Mouse (Mus musculus) adrenal gland, adult (tissue): ENCODE results near the gene Camk1g.

Experiments
- DNase-seq, 2 experiments: peaks; one replicate each; pipeline ENCODE4 v3.0.0; 2022 to 2023; ENCODE audit warnings: low spot score in 1 of 2; ENCODE audit not compliant: inconsistent age in 2 of 2

Camk1g gene

DNA sequence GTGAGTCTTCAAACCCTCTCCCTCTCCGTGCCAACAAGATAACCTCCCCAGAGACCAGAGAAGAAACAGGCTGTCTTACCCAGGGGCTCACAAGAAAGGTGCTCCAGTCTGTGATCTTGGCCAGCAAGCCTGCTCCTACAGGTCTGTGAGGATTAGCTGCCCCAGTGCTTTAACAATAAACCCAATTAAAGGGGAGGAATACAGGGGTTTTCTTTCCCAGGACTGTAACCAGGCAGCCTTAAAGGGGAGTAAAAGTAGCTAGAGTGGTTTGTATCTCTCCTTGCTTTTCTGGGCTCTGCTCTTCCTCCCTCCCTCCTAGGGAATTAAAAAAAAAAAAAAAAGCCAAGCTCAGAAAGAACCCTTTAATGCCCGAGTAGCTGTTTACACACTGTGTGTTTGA, at the start of gene Camk1g:
Camk1g (minus strand) TSS at position 203 of the 400 bp plus-strand sequence.
- DNase-seq: no peak

DNA sequence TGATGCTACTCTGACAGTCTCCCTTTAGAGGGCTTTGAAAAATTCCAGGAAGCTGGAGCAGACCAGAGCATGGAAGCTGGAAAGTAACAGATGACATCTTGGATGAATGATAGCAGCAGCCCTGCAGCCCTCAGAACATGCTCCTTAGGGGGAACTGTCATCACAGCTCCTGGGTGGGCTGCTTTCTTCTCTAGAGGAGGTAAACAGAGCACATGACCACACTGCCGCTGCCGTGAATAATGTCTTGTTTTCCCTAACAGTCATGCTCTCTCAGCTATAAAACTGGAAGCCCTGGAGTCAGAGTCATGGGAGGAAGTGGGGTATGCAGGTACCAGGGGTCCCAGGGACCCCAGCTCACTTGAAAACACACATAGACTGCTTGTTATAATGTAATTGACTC, 49.1 kb upstream of the Camk1g start:
- no peak for DNase-seq

DNA sequence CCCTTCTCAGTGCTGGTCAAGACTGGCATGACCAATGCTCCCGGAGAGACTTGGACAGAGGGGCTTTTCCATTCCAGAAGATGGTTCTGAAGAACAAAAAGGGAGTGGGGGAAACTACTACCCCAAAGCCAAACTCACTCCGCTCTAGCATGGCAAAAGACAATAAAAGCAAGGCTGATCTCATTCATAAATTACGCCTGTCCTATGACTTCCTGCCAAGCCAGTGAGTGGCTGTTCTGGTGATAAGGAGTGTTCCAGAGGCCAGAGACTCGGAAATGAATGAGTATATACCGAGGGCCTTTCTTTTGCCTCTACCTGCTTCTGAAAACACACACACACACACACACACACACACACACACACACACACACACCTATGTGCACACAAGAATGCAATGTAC, 48.6 kb upstream of the Camk1g start:
- DNase-seq: peak; percentile 17 to 52

DNA sequence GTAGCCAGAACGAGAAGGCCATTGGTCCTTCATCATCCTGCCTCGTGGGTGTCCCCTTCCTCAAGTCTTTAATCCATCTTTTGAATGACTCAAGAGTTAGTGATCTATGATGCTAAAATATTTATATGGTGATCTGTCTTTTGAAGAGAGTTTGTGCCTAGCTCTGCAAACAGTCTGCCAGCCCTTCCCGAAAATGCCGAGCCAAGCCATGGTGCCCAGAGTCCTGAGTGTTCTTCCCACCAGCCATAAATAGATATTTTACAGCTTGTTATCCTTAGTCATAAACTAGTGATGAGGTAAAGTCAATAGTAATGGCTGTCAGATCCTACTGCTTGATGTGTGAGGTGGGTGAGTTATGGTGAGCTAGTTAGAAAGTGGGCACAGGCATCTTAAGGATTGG, 44.0 kb upstream of the Camk1g start:
- no peak for DNase-seq

DNA sequence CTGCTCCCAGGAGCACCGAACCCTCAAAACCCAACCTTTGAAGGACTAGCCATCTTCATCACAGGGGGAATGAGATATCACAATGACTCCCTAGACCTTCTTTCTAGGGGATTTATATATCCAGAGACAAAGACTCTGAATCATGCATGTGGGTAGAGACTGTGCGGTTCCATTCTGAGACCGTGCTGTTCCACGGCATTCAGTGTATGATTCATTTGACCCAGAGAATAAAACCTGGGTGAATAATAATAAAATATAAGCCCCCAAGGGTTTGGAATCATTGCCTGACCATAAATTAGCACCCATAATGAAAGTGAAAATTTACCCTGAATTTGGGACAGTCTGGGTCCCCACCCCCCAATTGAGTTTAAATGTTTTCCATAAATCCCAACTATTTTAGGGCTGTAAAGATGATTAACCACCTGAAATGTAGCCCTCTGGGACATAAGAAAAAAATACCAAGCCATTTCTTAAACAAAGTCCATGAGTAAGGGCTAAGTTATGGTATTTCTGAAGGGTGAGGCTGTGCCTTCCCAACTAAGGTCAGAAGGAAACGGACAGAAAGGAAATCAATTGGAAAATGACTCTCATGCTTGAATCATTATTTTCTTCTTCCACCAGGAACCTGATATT, 43.4 kb upstream of the Camk1g start:
- DNase-seq: no peak

DNA sequence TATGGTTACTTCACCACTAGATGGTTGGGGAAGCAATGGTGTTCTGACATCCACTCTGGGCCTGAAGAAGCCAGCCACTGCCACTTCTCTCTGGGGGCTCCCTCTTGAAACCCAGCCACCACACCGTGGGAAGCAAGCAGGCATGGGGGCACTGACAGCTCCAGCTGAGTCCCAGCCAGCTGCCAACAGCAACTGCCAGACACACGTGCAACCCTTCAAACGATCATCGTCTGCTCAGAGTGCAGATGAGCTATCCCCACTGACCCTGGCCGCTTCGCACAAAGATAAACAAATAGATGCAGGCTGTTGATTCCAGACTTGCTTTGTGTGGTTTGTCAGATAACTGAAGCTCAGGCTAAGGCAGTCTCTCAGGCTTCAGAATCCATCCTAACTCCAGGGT, 37.4 kb upstream of the Camk1g start:
- DNase-seq: no peak

DNA sequence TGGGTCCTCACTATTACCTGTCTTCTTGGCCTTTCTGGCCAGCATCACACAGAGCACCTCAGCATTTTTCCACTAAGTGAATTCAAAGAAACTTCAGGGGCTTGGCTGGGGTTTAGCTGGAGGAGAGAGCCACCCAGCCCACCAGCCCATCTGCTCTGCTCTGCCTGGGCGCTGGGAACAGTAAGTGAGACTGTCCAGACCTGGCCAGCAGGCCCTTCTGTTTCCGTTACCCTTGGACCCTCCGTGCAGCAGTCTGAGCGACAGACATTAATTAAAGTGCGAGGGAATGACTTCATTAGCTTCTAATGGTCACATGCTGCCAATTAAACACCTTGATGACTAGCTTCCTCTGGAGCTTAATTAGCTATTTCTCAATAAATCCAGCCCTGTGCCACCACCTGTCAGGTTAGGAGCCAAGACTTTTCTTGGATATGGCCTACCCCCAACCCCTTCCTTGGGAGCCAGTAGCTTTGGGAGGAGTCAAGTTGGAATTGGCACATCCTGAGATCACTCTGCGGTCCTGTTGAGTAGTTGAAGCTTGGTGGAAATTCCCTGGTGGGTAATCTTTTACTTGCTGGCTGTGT, 36.1 kb upstream of the Camk1g start:
- DNase-seq: no peak

DNA sequence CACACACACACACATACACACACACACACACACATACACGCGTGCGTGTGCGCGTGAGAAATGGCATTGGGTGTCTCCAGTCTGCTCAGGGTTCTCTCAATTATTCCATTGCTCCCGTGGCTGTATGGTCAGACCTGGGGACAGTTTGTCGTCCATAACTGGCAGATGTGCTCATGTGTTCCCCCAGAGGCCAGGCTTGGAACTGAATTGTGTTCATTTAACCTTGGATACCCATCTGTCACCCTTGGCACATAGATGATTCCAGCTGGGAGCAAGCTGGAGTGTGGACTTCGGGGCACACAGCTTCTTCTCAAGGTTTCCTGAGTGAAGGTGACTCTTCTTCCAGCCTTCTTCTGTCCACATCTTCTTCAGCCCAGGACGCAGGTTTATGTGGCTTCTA, 31.6 kb upstream of the Camk1g start:
- DNase-seq: no peak

DNA sequence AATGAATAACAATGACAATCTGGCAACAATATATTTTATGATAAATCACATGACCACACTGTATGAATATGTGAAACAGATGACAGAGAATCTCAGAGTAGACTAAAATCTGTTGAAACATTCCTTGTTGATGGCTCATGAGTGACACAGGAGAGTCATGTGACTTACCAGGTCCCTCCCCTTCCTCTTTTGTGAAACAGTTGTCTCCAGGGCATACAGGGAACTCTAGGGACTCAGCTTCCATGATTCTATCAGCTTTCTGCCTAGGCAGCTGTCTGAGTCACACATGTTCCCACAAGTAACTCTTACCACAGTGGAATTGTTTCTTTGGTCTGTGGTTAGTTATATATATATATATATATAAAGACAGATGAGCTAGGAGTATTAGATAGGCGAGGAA, 30.2 kb upstream of the Camk1g start:
- DNase-seq: no peak

DNA sequence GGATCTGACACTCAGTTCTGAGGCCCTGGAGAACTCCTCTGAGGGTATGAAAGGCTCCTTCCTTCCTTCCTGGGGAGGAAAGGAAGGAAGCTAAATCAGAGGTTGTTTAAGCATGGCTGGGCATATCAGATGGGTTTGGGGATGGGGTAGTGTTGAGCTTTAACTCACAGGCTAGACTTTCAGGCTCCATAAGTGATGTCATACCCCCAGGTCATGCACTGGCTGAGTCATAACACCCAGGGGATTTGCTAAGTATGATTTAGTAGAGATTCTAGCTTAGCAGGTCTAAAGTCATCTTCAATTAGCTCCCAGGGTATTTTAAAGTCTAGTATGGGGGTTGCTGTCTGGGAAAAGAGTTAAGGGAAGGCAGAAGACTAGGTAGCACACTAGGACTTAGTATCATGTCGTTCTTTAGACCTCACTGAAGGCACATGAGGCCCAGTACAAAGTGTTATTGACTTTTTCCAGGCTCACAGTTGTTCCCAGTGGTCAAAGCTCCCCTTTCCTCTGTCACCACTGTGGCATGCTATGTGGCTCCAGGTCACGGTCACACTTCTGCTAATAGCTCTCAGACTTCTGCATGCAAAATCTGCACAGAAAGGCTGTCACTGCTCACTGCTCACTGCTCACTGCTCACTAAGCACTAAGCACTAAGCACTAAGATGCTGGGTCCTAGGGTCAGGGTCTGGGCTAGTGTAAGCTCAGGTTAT, 28.8 kb upstream of the Camk1g start:
- peak; percentile 26 to 67 for DNase-seq

DNA sequence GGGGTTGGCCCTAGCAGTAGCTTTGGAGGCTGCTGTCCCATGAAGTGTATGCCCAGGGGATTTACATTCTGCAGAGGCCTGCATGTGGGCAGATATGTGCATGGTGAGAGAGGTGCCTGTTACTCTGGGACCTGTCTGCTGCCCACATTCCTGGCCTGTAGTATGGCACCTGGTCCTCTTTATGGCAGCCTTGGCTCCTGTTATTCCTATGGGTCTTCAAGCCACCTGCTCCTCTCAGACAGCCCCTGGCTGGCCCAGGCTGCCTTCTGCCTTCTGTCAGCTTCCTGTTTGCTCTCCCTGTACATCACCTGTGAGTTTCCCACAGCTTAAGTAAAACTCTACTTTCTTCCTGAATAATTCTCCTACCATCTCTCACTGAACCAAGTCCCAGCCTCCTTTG, 27.0 kb upstream of the Camk1g start:
- no peak for DNase-seq

DNA sequence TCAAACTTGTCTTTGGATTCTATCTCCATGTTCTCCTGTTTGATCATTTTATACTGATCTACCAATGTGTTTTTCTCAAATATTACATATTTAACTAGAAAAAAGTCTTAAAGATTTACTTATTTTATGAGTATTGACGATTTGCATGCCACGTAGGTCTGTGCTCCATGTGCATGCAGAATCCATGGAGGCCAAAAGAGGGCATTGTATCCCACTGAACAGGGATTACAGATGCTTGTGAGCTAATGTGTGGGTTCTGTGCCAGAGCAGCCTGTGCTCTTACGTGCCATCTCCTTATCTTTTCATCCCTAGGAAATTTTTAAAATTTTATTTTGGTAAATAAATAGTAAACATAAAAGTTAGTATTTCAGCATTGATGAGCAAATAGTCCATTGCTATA, 22.2 kb upstream of the Camk1g start:
- DNase-seq: no peak

DNA sequence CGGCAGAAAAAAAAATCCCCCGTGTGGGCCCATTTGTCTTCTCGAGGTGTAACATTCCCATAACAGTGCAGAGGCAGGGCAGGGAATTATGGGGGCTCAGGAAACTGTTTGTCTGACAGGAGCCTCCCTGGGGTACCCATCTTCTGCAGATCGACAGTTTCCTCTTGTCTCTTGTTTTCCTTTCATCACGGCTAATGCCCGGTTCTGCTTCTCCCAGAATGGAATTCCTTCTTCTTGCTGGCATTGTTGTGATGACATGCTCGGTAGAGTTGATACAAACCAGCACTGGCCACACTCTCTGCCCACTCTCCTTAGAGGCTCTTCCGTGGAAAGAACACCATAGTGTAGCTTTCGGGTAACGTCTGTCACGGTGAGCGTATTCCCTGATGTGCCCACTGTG, 19.9 kb upstream of the Camk1g start:
- DNase-seq: no peak

DNA sequence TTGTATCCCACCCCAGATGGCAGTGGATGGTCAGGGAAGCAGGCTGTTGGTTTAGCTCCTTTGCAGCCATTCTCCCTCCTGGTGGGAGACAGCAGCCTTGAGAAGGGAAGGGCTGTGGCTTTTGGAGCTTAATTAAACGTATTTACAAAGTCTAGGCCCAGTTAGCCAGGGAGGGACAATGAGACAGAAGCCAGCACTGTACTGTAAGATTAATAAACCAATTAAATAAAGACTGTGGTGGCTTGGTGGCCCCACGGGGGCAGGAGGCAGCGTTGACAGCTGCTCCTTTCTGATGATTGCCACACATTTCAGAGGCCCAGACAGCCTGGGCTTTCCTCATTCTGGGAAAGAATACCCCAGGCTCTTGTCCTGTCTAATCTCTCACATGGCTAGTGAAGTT, 19.4 kb upstream of the Camk1g start:
- DNase-seq: no peak

DNA sequence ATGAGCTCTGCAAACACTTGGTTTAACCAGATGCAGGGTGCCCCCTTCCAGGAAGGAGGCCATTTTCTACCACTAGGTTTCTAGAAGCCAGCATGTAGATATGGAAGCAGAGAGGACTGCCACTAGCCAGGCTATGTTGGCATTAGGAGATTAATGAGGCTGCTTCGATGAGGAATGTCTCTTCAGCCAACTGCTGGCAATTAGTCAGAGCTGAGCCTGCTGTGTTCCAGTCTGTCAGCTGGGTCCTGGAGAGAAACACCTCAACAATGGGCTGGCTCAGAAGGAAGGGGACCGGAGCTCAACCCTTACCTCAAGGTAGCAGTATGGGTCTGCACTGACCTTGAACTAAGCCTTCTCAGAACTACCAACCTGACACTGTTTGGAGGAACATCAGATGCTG, 17.1 kb upstream of the Camk1g start:
- peak in 1 of 2 experiments; percentile 38 for DNase-seq

DNA sequence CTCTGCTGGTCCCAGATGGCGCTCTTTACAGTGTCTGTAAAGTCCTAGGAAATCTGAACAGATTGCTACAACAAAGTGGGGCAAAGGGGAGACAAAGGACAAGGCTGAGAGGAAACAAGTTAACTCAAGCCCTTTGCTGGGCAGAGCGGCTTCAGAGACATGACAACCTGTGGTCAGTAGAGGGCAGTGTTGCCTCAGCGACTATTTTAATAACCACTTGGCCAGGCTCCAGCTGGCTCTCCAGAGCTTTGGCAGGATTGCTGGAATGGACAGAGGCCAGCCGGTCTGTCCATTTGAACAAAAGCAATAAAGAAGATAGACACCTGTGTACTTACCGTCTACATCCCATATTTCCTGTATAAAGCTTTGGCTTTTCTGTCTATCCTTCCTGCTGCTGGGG, 16.0 kb upstream of the Camk1g start:
- peak; percentile 83 to 95 for DNase-seq

DNA sequence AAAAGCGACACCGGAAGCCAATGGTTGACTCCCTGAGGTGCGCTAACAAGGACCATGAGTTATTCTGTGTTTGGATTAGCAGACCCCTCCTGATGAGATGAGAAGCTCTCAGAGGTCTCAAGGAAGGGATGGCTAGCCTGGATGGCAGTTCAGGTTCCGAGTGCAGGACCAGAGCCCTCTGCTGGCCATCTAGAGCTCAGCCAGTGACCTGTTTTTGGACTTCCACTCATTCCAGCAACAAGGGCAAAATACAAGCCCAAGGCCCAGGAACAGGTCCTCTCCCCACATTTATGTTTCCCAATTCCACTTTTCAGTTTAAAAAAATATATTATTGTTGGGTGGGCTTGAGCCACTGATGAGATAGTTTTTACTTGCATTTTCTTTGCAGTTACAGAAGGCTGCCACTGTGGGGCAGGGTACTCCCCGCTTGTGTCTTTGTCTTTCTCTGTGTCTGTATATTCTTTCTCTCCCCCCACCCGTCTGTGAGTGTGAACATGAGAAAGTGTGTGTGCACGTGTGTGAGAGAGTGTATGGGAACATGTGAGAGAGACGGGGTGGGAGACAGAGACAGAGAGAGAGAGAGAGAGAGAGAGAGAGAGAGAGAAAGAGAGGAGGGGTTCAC, 12.9 kb upstream of the Camk1g start:
- DNase-seq: peak; percentile 25 to 73

DNA sequence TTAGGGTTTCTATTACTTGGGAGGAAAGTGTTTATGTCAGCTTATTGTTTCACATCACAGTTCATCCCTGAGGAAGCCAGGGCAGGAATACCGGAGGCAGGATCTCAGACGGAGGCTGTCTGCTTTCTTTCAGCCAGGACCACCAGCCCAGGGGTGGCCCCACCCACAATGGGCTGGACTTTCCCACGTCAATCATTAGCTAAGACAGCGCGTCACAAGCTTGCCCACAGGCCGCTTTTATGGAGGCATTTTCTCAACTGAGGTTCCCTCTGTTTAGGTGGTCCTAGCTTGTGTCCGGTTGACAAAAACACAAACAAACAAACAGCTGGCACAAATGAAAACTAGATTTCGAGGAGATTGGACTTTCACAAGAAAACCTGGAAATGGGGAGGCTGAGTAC, 12.3 kb upstream of the Camk1g start:
- no peak for DNase-seq

DNA sequence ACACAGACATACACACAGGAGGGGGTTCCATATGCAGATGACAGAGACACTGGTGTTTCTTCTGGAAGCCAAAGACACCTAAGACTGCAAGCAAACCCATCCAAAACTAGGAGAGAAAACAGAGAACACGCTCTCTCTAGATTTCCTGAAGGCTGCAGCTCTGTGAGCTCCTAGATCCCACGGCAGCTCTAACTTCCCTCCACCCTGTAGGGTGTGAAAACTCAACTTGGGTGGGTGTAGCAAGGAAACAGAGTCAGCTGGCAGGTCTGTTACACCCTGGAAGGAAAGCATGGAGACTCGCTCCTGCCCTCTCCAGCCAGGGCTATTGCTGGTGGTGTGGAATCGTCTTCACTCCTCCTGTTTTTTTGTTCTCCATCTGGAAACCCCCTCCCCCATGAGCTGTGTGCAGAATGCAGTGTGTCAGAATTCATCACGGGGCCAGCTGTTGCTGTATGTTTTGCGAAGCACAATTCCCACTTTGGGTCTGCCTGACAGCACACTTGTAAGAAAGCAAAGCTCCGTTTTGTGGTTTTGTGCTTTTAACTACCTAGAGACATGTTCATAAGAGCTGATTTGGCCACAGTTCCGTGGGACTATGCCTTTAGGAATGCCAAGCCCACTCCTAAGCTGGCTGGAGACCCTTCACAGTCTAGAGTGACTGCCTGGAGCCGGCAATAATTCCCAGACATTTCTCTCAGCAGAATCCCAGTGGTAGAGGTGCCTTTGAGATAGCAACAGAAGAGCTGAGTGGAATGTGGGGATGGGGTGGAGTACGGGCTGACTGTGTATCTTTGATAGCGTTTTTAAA, 11.7 kb upstream of the Camk1g start:
- no peak for DNase-seq

DNA sequence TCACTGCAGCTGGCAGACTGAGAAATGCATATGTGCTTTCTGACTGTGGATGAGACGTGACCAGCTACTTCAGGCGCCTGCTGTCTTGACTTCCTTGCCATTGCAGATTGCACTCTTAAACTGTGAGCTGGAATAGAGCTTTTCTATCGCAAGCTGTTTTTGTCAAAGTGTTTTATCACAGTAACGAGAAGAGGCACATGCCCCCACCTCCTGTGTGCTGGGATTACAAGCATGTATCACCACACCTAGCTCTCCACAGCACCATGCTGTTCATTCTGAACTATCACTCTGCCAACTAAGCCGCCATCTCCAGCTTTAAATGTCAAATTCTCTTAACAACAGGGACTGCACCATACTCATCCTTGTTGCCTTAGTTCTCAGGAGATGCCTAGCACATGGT, 10.8 kb upstream of the Camk1g start:
- no peak for DNase-seq

DNA sequence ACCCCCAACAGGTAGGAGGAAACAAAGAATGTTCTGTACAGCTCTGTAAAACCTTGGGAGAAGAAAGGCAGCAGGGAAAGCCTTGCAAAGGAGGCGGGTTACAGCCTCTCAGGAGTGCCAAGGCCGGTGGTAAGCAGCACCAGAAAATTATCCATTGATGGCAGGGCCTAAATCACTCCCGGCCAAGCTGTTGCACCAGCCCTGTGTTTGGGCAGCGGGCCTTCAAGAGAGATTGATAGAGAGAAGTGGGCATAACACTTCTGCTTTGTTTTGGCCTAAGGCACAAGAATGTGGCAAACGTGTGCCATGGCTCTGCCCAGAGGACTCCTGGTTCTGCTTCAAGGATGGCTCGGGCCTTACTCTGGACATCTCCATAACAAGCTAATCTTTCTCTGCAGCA, 9.5 kb upstream of the Camk1g start:
- DNase-seq: no peak
